Mouse (Mus musculus) CD4-positive helper T cell, adult 2 months (primary cell): ENCODE measurements around the gene Olfr104-ps.

ENCODE experiments used
- DNase-seq: peaks from one replicate; pipeline ENCODE4 v3.0.0-alpha.2; 2012; ENCODE audit warnings: low read depth, missing footprints, low spot score

Olfr104-ps gene

GRCm38 (mm10) chr17:37359282-37359681, at the start of gene Olfr104-ps:
TSS of gene Olfr104-ps (plus strand) at chr17:37359582.
- no peak for DNase-seq

DNA sequence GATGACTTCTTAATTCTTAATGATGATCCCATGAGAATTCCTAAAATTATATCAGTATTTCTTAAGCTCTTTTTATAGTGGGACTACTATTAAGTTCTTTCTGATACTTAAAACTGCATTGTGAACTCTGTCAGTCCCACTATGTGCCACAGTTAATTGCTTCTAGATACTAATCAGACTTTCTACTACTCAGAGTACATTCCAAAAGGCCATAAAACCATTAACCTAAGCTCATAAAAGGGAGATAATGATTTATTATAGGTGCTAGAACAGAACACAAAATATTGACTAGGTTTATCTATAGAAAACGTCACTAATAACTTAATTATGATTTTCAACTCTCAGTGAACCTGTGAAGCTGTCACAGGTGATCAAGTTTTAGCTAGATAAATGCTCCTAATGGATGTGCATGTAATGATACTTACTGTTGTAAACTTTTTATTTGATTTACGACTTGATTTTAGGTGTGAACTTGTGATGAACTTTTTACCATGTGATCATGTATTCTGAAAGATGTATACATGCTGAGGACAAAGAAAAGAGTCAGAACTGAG, 49.2 kb upstream of the Olfr104-ps start:
- no peak for DNase-seq

DNA sequence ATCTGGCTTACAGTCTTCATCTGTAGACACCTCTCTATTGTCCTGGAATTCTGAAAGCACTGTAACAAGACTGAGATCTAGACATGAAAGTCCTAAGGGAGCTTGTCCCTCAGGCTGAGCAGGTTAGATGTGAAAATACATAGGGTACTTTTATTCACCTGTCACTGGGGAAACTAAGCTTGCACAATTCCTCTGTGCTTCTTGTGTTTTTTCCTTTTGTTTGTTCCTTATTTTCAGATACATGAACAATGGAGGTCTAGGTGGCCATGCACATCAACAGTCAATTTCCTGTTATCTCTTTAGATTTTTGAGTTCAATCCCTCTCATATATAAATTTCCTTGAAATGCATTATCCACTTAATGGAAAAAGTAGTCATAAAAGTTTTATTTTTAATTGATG, 42.4 kb upstream of the Olfr104-ps start, which contains the start of gene Olfr102:
TSS of gene Olfr102 (minus strand) at position 101 of the 400 bp plus-strand sequence.
- no peak for DNase-seq

DNA sequence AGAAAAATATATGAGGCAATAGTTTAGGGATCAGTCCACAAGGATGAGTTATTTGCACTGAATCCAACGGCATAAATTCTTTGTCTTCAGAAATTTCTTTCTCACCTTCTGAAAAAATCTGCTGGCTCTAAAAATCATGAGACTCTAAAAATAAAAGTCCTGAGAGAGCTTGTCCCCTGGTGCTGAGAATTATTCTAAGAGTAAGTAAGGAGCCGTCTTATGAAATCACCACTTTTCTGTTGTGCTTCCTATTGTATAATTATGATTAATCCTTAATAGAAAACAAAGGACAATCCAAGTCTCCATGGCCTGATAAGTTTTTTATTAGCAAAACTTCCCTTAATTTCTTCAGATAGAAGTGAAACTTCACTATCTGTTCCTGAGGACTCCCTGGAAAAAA, 19.8 kb upstream of the Olfr104-ps start, which contains the start of gene Olfr103:
TSS of gene Olfr103 (minus strand) at position 101 of the 400 bp plus-strand sequence.
- no peak for DNase-seq

DNA sequence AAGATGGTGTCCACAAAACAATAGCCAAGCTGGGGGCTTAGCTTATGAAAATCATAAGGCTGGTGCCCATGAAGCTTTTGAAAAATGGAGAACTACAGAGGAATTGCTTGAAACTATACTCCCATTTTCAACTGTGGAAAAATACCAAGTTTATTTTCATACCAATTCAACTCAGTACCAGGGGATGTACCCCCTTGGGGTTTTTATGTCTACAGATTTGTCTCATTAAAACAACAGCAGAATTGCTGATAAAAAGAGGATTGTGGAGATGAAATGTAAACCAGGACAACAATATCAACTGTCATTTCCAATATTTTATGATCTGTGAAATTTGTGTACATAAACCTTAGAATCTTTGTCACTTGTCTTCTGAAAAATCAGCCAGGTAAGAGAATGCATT, 19.4 kb downstream of the Olfr104-ps start, which contains the start of gene Olfr105-ps:
TSS of gene Olfr105-ps (plus strand) at position 301 of the 400 bp plus-strand sequence.
- no peak for DNase-seq

DNA sequence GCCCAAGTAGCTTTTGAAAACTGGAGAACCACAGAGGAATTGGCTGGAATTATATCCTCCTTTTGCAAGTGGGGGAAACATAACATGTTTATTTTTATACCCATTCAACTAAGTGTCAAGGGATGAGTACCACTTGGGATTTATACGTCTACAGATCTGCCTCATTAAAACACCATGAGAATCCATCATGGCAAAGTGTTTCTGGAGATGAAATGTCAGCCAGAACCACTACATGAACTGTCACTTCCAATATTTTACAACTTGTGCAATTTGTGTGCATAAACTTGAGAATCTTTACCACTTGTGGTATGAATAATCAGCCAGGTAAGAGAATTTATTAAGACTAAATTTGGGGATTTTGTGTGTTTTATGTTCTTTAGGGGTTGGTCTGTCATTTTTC, 30.7 kb downstream of the Olfr104-ps start, which contains the start of gene Olfr106-ps:
TSS of gene Olfr106-ps (plus strand) at position 301 of the 400 bp plus-strand sequence.
- DNase-seq = no peak

DNA sequence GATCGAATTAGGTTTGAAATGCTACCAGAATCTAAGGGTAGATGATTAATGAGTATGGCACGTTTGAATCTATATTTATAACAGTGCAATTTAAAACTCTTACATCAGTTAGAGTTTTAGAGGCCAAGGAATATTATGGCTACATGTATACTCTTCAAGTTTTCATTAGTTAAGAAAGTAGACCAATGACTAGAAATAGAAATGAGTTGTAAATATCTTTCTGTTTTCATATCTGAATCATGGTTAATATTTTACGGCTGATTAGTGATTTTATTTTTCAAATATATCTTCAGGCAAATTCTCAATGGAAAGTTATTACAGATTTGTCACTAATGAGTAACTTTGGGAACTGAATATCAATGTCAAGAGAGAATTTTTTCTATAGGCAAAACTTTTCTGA, 39.5 kb downstream of the Olfr104-ps start, which contains the start of gene Olfr107:
TSS of gene Olfr107 (plus strand) at position 301 of the 400 bp plus-strand sequence.
- no peak for DNase-seq

- no peak for DNase-seq
Observed at GRCm38 (mm10) chr17:37413380-37413779, 54.0 kb downstream of the Olfr104-ps start.
